Mouse (Mus musculus): ENCODE results near the gene Epo. TPM values are rescaled to one million over a fixed set of nuclear protein-coding genes. Genes with fewer than 3 reads are reported as not detected.

Gene Epo
- total RNA-seq, 2 experiments from 2014 or later = not detected

GRCm38 (mm10) chr5:137485851-137486155 is 47.2 kb downstream of the Epo start:
- no peak for DNase-seq (ENCODE audit: low spot score in 2 of 2)

GRCm38 (mm10) chr5:137485071-137485850 is 47.8 kb downstream of the Epo start:
- DNase-seq (ENCODE audit: low spot score in 2 of 2) = no peak

- DNase-seq (ENCODE audit: low spot score in 2 of 2) = peak in 1 of 2 experiments; percentile 22
Observed at GRCm38 (mm10) chr5:137481897-137482296, 51.1 kb downstream of the Epo start.

- peak; percentile 55 to 57 for DNase-seq (ENCODE audit: low spot score in 2 of 2)
Observed at GRCm38 (mm10) chr5:137481138-137481537, 51.9 kb downstream of the Epo start.

- DNase-seq (ENCODE audit: low spot score in 2 of 2) = no peak
Observed at GRCm38 (mm10) chr5:137476964-137477363, 56.1 kb downstream of the Epo start, which contains the start of gene Zan. Gene Zan (minus strand): TSS chr5:137477064.

GRCm38 (mm10) chr5:137474351-137474750 is 58.7 kb downstream of the Epo start:
- no peak for DNase-seq (ENCODE audit: low spot score in 2 of 2)

- DNase-seq (ENCODE audit: low spot score in 2 of 2) = no peak
Observed at GRCm38 (mm10) chr5:137472252-137472904, 60.7 kb downstream of the Epo start.

- no peak for DNase-seq (ENCODE audit: low spot score in 2 of 2)
Observed at GRCm38 (mm10) chr5:137466946-137467345, 66.1 kb downstream of the Epo start.

GRCm38 (mm10) chr5:137465049-137465448 is 68.0 kb downstream of the Epo start:
- DNase-seq (ENCODE audit: low spot score in 2 of 2) = no peak

- DNase-seq (ENCODE audit: low spot score in 2 of 2) = no peak
Observed at GRCm38 (mm10) chr5:137455866-137456591, 77.0 kb downstream of the Epo start.

- no peak for DNase-seq (ENCODE audit: low spot score in 2 of 2)
Observed at GRCm38 (mm10) chr5:137455206-137455605, 77.8 kb downstream of the Epo start.

- no peak for DNase-seq (ENCODE audit: low spot score in 2 of 2)
Observed at GRCm38 (mm10) chr5:137445536-137445935, 87.5 kb downstream of the Epo start.

GRCm38 (mm10) chr5:137440216-137440855 is 92.7 kb downstream of the Epo start:
- no peak for DNase-seq (ENCODE audit: low spot score in 2 of 2)

GRCm38 (mm10) chr5:137433889-137434288 is 99.2 kb downstream of the Epo start:
- no peak for DNase-seq (ENCODE audit: low spot score in 2 of 2)

Small RNAs within 50 kb of the gene (microRNA-seq; reads per million reads assigned to microRNA genes)
- gene Mir6418 = not detected

Other genes with a start within 250 kb of the Epo start
- 10 to 100 TPM; 12.5 to 20.2 TPM for gene Ache, start 245.7 kb downstream of the Epo start, total RNA-seq (2021)
- gene Ufsp1, start 238.6 kb downstream of the Epo start, total RNA-seq (2021) = 10 to 100 TPM; 10.6 to 11.0 TPM
- 100 to 1,000 TPM; 236 to 269 TPM for gene Srrt, start 225.6 kb downstream of the Epo start, total RNA-seq (2021)
- 10 to 100 TPM; 60.0 to 61.2 TPM for gene Trip6, start 218.8 kb downstream of the Epo start, total RNA-seq (2021)
- gene Slc12a9, start 199.6 kb downstream of the Epo start, total RNA-seq (2021) = 10 to 100 TPM; 16.3 to 19.4 TPM
- 10 to 100 TPM; 88.1 to 89.4 TPM for gene Ephb4, start 183.1 kb downstream of the Epo start, total RNA-seq (2021)
- gene Zan, start 56.2 kb downstream of the Epo start, total RNA-seq (2021) = under 1 TPM; 0.20 to 0.36 TPM
- gene Pop7, start 30.7 kb downstream of the Epo start, total RNA-seq (2021) = 10 to 100 TPM; 26.5 to 26.9 TPM
- gene Gigyf1, start 14.7 kb downstream of the Epo start, total RNA-seq (2021) = 10 to 100 TPM; 65.1 to 69.2 TPM
- gene Gnb2, start 268 bp upstream of the Epo start, total RNA-seq (2021) = 100 to 1,000 TPM; 771 to 773 TPM
- gene Actl6b, start 20.3 kb upstream of the Epo start, total RNA-seq (2021) = 1 to 10 TPM; 8.1 TPM
- gene Tfr2, start 36.6 kb upstream of the Epo start, total RNA-seq (2021) = 10 to 100 TPM in 1 of 2 experiments, 1 to 10 TPM in 1; 2.4 to 25.8 TPM
- gene Mospd3, start 67.8 kb upstream of the Epo start, total RNA-seq (2021) = 10 to 100 TPM; 52.4 to 54.0 TPM
- gene Pcolce, start 80.5 kb upstream of the Epo start, total RNA-seq (2021) = 100 to 1,000 TPM; 549 to 594 TPM
- 1 to 10 TPM; 1.2 to 3.3 TPM for gene Fbxo24, start 95.8 kb upstream of the Epo start, total RNA-seq (2021)
- gene Lrch4, start 95.9 kb upstream of the Epo start, total RNA-seq (2021) = 10 to 100 TPM; 27.9 to 34.5 TPM
- 10 to 100 TPM; 16.3 to 16.4 TPM for gene Gm20605, start 95.9 kb upstream of the Epo start, total RNA-seq (2021)
- 1 to 10 TPM; 8.3 to 8.9 TPM for gene Sap25, start 108.1 kb upstream of the Epo start, total RNA-seq (2021)
- gene Irs3, start 112.5 kb upstream of the Epo start, total RNA-seq (2021) = under 1 TPM; 0.56 to 0.79 TPM
- gene Agfg2, start 151.5 kb upstream of the Epo start, total RNA-seq (2021) = 10 to 100 TPM; 28.5 to 31.9 TPM
- 10 to 100 TPM; 10.9 to 11.6 TPM for gene Nyap1, start 208.4 kb upstream of the Epo start, total RNA-seq (2021)
- 100 to 1,000 TPM; 138 to 140 TPM for gene Tsc22d4, start 212.5 kb upstream of the Epo start, total RNA-seq (2021)
- 10 to 100 TPM; 29.9 to 40.3 TPM for gene Ppp1r35, start 245.6 kb upstream of the Epo start, total RNA-seq (2021)